Mouse (Mus musculus) ovary, postnatal 10 days (tissue): ENCODE measurements at regions not wholly inside any gene's neighbourhood (a gene's known extent, or its start where the extent isn't known, plus 50 kb on each side); places are given as distances from the start of the nearest gene placed in this dataset.

Experiments used
- DNase-seq: peaks from one replicate; pipeline ENCODE4 v3.0.0; 2022; ENCODE audit warnings: low spot score

DNA sequence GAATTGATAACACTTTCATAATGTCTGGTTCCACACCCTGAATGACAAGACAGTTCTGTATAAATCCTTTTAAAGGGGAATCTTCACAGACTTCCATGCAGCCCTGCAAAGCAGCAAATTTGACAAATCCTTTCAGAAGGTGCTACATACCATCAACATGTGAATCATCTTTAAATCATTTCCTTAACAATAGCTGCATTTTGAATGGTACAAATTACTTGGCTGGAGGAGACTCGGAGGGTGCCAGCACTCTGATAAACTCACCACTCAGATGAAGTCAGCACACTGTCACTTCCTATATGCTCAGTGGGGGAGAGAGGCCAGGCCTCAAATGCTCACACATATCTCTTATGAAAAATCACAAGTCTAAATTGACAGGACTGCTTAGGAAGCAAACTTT lies 386.1 kb downstream of the Efnb2 start:
- no peak for DNase-seq

GRCm38 (mm10) chr8:8274211-8274641 lies 386.8 kb downstream of the Efnb2 start:
- DNase-seq: no peak

GRCm38 (mm10) chr8:8258855-8259254 lies 402.2 kb downstream of the Efnb2 start:
- no peak for DNase-seq

GRCm38 (mm10) chr8:8258231-8258638 lies 402.8 kb downstream of the Efnb2 start:
- DNase-seq: no peak

DNA sequence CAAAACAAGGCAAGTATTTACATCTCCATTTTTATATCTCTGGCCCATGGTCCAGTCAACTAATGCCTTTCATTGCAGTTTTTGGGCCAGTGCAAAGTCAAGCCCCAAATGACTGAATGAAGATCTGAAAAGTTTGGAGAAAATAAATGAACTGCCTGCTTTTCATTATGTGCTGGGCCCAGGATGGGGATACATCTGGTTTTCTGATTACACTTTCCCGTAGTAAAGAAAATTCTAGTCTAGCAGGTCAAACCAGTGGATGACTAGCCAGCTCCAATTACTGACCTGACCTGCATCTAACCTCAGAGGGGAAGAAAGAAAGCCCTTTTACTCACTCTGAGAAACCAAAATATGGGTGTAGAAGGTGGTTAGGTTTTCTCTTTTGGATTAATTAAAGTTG lies 404.7 kb downstream of the Efnb2 start:
- no peak for DNase-seq

DNA sequence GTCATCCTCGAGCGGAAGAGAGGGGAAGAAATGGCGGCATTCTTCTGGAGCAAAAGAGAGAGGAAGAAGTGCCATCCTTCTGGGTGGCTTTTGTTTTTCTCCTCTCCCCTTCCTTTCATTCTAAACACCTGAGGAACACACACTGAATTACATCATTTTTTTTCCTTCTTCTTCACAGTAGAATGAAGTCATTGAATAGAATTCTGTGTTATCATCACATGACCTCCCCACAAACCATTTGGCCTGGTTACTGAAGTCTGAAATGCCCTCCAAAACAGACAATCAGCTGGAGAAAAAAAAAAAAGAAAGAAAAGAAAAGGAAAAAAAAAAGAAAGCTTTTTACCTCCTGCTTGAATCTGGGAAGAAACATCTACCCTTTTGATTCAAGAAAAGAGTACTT lies 406.6 kb downstream of the Efnb2 start:
- no peak for DNase-seq

GRCm38 (mm10) chr8:8244599-8244998 lies 416.4 kb downstream of the Efnb2 start:
- no peak for DNase-seq

- no peak for DNase-seq
Measured at GRCm38 (mm10) chr8:8241755-8242501, 419.1 kb downstream of the Efnb2 start.

- no peak for DNase-seq
Measured at GRCm38 (mm10) chr8:8241051-8241688, 419.9 kb downstream of the Efnb2 start.

GRCm38 (mm10) chr8:8239489-8239888 lies 421.6 kb downstream of the Efnb2 start:
- no peak for DNase-seq

DNA sequence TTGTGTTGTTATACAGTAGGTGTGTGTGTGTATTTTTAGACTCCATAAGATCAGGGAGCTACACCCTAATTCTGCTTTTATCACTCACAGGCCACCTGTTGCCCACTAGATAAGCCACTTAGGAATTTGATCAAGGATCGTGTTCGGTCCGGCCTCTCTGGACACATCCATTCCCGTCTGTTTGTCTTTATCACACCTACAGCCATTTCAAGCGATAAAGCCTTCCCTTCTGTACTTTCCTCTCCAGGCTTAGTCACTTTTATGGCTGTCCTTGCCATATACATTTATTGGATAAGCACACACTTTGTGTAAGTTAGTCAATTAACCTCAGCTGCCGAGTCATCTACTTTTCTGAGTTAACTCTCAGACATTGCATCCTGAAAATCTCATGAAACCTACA lies 423.0 kb downstream of the Efnb2 start:
- DNase-seq: no peak

DNA sequence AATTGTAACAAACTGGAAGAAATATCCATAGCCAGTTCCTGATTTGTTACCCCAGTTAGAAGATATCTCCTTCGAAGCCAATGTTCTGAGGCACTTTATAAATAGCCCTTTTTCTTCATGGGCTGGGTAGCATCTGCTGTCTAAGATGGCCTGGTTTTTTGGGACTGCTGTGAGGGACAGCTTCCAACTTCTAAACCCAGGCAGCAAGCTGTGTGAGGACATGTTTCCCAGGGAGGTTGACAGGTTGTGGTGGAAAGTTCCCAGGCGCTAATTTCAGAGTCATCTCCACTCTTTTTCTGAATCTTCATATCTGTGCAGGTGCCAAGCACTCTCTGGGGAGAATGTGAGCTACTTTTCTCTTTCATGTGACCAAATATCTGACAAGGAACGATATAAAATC lies 427.4 kb downstream of the Efnb2 start:
- DNase-seq: no peak

DNA sequence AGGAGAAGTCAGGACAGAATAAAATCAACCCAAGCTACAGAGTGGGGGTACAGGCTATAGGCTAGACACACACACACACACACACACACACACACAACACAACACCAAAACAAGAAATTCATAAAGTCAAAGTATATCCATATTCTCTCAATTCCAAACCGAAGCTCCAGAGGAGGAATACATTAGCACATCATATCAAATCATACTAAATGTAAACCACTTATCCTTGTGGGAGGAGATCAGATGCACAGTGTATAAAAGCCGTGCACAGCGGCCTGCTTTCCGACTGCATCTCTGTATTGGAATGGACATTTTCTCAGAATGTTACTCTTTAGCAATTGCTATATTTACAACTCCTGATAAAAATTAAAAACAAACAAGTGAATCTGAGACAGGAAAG lies 427.9 kb downstream of the Efnb2 start:
- DNase-seq: no peak

DNA sequence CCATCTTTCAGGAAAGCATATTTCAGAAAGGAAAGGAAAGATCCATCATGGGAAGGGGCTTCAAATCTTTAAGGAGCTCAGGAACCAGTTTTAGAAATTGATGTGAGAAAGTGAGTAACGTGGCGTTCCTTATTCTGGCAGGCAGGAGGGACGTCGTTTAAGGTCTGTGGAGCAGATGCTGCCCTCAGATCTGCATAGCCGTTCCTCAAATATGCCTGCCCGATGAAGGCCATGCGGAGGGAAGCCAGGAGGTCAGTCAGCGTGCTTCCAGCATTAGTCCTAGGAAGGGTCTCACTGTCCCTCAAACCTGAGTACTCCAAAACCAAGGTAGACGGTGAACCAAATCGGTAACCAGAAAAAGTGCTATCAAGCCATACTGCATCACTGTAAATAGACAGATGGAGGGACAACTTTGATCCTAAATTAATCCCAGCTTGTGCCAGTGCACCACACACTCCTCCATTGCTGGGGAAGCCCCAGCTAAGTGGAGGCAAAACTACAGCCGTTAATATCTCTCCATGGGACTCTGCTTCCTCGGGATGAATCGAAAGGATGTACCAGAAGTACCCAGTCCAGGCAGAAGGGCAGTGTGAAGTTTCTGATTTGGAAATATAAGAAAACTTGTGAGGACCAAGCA lies 428.9 kb downstream of the Efnb2 start:
- DNase-seq: no peak

DNA sequence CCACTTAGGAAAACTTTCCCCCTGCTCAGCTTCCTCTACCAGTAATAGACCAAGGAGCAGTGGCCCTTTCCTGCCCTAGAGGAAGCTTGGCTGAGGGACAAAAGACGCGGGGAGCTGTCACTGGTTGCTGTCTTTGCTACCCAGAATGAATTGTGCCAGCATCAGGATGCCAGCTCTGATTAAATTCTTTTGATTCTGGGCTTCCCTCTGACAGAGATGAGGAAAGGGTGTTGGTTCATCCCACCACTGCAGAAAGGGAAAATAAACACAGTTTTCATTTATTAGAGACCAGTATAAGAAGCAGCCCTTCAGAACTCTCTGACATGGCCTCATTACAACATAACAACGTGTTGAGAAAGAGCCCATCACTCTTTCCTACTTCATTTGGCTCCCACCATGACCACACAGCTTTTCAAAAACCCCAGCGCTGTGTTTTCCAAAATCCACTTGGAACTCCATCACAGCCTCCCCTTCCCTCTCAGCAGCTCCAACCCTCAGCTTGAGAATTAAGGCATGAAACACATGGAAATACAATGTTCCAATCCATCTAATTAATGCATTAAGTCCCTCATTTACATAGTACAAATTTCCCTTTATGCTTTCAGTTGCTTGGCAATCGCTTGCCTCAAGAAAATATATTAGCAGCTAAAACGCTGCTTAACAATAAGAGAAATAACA lies 429.6 kb downstream of the Efnb2 start:
- DNase-seq: no peak

- no peak for DNase-seq
Measured at GRCm38 (mm10) chr8:8225994-8226393, 435.0 kb downstream of the Efnb2 start.

- no peak for DNase-seq
Measured at GRCm38 (mm10) chr8:8225175-8225830, 435.7 kb downstream of the Efnb2 start.

- no peak for DNase-seq
Measured at GRCm38 (mm10) chr8:8220395-8221031, 440.5 kb downstream of the Efnb2 start.

DNA sequence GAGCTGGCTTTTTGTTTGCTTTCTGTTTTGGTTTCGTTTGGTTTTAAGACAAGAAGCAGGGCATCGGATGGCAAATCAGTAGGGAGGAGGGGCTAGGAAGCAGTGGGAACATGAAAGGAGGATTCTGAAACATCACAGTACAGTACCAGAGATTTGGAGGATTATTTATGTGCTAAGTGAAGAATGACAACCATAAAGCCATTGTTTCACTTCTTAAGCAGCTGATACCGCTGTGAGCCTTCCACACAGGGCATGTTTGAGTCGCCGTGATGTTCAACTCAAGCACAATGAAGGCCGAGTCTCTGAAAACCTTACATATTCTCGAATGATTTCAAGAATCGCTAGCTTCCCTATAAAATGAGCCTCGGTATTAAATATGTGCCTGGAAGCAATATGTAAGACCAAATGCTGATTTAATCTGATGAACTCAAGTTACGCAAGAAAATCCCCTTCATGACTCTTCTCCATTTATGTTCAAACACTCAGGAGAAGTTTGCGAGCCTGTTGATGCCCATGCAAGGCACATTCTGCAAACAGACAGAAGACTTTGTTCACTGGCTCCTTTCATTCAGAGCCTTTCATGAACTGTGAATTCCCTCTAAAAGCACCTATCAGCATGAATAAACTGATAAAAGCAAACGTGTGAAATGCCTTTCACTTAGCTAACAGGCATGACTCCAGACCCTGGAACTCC lies 441.2 kb downstream of the Efnb2 start:
- DNase-seq: no peak

DNA sequence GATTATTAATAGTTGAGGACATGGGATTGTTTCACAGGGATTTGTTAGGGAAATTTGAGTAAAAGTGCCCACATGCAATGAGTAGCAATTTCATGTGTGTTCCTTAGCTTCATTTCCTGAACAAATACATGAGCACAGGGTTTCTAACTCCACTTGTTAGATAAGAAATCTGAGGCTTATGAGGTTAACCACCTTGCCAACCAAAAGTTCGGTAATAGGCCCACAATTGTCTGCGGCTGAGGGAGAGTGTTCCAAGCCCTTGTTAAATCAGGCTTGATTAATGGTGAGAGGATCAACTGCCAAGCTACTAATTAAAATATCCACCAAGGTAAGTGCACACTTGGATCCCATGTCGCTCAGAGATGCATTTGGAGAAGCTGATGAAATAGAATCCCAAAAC lies 468.0 kb downstream of the Efnb2 start:
- no peak for DNase-seq

DNA sequence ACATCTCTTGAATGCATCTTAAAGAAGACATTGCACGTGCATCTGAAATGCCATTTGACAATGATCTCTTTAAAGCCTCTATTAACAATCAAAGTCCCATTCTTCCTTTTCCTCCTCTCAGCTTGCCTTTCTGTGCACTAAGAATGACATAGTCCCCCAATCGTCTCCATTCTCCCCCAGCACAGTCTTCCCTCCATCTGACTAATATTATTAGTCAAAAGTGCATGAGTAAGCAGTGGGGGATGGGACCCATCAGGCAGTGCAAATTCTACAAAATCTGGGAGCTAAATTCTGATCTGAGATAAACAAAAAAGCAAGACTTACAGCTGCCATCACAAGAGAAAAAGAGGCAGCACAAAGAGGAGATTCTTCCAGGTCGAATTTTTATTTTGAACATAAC lies 475.0 kb downstream of the Efnb2 start:
- DNase-seq: no peak
